Mouse (Mus musculus): Measurements from ENCODE around the gene Klf3.

The Klf3 gene

DNA sequence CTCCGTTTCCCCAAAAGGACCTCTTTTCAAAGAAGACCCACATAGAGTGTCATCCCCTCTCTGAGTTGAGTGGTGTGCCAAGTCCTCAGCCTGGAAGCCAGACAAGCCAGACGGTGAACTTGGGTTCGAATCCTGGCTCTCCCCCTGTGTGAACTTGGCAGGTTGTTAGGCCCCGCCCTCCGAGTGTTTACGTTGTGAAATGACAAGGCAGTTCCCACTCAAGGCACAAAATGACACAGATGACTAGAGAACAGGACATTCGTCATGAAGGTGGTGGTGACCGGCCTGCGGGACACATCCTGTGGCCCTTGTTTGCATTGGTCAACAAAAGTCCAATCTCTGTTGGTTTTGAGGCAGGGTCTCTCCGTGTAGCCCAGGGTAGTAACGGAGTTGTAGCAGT lies 6.7 kb downstream of the Klf3 start:
- DNase-seq (ENCODE audit: low read depth), result no peak

DNA sequence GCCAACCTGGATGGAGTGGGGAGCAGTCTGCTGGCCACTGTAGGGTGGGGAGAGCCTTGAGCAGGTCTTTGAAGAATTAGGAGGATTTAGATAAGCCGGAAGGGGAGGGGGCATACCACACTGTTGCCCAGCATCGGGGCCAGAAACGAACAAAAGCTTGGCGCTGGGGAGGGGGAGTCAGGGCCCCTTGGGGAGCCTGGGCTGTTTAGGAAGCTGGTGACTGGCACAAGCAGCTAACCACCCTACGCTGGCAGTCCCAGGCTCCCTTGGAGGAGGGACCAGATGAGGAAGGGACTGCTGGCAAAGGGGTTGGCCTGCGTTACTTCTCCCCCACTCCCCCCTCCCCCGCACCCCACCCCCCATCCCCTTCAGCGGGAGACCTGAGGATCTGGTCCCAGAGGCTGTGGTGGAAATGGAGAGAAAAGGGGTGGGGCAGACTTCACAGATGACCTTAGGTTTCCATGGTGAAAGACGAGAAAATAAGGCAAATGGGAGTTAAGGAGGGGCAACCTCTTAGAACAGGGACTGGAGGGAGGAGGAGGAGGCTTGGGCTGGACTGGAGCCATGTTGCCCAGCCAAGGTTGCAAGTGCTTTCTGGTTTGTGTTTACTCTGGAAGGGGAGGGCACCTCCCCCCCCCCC lies 7.8 kb downstream of the Klf3 start:
- peak; percentile 89 for DNase-seq (ENCODE audit: low read depth)

DNA sequence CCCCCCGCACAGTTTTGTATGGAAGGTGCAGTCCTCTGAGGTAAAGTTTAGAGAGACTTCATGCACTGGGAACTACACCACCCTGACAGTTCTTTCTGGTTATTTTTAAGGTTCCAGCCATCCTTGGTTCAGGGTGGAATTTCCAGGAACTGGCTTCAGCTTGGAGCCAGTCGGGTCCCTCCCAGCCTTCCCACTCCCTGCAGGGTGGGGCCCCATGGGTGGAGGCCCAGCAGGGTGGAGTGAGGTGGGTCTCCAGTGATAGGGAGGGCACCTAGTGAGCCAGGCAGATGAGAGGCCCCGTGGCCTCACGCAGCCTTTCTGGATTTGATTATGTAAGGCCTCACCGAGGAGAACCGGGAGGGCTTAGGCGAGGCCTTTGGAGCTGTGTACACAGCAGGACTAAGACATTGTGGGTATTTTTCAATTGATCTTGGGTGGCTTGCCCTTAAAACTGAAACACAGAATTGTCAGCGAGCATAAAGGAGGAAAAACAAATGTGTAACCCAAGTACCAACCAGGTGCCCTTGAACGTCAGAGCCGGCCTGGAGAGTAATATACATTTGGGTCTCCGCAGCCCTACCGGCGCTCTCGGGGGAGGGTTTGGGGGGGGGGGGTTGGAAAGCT lies 8.4 kb downstream of the Klf3 start:
- DNase-seq (ENCODE audit: low read depth), result peak; percentile 77

DNA sequence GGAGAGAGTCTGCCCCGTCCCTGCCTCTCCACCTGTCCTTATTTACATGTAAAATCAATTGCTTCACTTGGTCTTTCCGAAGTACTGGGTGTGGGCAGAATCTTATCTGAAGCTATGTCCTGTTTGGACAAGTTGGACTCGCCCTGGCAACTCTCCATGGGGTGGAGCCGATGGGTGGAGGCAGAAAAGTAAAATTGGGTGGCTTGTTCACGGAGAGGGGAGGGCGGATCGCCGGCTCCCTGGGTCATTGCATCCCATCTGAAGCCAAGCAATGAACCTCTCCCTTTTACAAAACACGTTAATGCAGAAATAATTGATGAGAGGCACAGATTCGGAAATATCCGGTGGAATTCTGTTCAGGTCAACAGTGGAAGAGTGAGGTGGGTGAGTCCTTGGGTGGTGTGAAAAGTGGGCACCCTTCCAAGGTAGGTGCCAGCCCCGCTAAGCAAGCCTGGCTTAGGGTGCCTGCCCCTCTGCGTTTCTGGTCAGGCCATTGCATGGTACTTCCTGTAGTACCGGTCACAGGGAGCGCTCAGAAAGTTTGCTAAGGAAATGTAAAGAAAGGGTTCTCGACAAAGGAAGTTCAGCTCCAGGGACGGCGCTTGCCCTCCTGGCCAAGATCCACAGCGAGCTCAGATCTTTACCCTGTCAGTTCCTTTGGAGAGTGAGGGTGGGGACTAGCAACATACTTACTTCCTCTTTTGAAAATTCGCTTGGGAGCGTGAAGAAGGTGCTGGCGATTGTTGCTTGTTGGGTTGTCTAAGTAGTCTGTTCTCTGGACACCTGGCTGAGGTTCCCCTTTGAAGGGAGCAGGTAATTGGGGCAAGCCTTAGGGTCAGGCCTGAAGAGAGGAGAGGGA lies 9.2 kb downstream of the Klf3 start:
- DNase-seq (ENCODE audit: low read depth), result peak; percentile 96

DNA sequence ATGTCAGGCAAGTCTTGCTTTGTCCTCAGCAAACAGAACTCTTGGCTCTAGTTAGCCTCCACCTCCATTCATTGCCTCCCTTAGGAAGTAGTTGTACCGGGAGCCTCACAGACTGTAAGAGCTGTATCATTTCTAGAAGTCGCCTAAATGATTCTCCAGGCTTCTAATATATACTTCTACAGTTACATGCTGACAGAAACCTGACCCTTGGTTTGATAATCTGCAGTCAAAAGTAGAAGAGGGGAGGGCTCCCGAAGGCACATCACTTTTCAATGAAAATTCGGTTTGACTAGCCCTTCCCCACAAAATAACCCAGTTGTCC lies 9.8 kb downstream of the Klf3 start:
- peak; percentile 56 for DNase-seq (ENCODE audit: low read depth)

DNA sequence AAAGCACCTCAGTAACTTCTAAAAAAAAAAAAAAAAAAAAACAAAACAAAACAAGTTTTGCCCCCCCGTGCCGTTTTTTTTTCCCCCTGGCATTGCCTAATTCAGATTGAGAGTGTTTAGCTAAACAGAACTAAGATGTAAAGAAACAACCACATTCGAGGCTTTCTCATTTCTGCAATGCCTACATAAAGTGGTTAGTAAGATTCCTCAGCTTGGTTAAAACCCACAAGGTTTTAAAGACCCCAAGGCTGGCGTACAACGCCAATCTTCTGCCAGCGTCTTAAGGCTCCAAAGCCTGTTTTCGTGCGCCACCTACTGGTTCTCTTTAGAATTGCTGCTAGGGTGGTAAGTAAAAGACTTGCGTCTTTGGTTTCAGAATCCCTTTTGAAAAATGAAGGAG lies 10.2 kb downstream of the Klf3 start:
- DNase-seq (ENCODE audit: low read depth), result peak; percentile 98

DNA sequence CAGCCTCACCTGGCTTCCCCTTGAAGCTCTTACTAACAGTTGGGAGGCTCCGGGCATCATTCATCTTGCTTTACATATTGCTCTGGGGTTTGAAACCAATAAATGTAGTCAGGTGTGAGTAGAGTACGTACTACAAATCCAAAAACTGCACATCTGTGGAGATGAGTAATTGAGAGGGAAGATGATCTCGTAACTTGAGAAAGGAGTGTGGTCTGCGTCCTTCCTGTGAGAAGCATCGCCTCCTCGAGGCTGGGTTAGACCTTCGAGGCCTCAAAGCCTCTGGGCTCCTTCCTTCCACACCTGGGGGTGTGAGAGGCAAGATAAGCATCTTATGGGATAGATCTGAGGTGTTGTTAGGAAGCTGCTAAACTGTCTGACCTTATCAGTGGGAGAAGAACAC lies 11.2 kb downstream of the Klf3 start:
- DNase-seq (ENCODE audit: low read depth), result no peak

DNA sequence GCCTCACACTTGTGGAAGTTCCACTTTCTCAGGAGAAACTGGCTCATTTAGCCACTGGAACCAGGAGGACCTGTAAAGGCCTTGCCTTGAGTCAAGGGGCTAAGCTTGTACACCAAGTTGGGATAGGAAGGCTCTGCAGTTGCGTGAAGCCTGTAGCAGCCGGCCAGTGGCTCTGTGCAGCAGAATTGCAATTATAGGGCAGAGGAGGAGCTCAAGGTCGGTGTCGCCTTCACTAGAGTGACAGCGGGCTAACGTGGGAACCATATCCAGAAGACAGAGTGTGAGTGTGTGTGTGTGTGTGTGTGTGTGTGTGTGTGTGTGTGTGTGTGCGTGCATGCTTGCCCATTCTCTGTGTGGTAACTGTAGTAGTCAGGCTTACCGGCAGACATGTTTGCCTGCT lies 12.4 kb downstream of the Klf3 start:
- no peak for DNase-seq (ENCODE audit: low read depth)

DNA sequence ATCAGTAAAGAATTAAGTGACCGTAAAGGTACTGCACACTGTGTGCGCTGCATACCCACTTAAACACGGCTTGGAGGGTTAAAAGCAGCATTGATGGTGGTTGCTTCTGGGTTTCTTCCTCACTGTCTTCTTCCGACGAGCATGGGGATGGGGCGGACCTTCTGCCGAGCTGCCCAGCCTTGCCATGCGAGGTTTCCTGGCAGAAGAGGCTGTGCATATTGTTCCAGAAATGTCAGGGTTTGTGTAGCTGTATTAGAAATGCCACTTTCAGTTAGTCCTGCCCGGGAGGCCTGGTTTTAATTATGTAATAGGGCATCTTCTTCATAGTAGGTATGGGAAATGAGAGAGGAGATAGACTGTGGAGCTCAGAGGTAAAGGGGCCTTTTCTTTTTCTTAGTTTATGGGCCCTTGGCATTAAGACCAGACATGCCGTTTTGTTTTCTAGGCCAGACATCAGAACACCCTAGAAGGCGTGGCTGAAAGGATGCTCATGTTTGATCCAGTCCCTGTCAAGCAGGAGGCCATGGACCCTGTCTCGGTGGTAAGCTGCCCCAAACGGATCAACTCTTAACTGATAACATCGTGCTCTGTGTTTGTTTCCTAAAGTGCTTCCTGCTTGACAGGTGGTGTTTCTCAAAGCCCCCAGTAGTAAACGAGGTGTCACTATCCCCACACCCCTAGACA lies 13.2 kb downstream of the Klf3 start:
- DNase-seq (ENCODE audit: low read depth), result no peak

DNA sequence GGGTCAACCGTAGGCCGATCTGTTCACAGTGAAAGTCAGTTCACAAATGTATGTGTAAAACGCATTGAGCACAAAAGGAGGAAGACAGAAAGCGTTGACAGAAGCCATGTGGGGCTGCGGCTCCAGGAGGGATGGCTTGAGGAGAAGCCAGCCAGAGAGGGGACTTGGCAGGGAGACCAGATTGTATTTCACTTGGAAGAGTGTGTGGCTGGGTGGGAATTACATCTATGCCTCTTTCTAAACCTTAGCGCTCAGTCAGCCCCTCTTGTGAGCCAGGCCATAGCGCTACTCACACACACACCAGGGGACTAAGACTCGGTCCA lies 13.7 kb downstream of the Klf3 start:
- DNase-seq (ENCODE audit: low read depth), result no peak

DNA sequence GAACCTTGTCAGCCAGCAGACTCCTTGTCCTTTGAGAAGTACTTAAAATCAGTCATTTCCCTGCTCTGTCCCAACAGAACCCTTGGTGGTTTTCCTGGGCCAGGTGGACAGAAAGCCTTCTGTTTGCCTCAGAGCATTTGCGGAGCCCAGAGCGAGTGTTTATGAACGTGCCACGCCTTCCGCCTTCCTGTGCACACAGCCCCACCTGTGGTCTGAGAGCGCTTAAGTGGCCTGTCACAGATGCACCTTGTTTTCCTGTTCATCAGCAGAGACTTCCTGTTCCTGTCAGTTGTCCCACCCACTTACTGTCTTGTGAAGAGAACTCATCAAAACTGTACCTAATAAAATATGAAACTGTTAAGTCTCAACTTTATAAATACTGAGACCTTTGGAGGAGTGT lies 16.2 kb downstream of the Klf3 start:
- DNase-seq (ENCODE audit: low read depth), result no peak

DNA sequence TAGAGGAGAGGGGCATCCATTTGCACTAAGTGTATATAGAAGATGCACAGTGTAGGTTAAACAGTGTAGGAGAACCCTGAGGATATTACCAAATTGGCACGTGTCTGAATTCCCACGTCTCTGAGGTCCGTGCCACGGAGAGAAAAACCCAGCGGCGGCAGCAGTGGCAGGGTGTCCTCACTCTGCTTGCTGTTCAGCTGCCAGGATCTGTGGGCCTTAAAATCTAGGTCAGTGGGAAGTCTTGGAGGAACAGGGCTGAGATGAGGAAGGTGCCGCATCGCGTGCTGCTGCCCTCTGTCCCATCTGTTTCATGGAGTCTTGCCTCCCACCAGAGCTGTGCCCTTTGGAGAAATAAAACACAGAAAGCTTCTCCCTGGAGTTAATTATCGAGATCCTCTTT lies 16.9 kb downstream of the Klf3 start:
- no peak for DNase-seq (ENCODE audit: low read depth)

DNA sequence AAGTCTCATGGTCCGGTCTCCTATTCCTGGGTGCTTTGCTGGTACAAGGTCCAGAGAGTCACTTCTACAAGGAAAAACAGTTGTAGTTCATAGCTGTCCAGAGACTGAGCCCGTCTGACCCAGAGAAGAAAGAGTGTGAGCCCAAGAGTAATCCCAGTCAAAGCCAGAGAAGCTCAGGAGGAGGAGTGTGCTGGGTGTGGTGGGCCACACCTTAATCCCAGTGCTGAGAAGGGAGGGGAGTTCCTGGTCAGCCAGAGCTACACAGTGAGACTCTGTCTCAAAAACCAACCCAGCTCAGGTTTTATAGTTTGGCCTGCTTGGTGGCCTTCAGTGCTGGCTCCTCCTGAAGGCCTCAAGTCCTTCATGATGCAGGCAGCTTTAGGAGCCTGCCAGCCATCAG lies 18.1 kb downstream of the Klf3 start:
- DNase-seq (ENCODE audit: low read depth), result no peak

DNA sequence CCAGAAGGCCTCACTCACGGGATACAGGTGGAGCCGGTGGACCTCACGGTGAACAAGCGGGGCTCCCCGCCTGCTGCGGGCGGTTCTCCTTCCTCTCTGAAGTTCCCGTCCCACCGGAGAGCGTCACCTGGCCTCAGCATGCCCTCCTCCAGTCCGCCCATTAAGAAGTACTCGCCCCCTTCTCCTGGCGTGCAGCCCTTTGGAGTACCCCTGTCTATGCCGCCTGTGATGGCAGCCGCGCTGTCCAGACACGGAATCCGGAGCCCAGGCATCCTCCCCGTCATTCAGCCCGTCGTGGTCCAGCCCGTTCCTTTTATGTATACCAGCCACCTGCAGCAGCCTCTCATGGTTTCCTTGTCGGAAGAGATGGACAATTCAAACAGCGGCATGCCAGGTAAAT lies 18.8 kb downstream of the Klf3 start:
- no peak for DNase-seq (ENCODE audit: low read depth)

DNA sequence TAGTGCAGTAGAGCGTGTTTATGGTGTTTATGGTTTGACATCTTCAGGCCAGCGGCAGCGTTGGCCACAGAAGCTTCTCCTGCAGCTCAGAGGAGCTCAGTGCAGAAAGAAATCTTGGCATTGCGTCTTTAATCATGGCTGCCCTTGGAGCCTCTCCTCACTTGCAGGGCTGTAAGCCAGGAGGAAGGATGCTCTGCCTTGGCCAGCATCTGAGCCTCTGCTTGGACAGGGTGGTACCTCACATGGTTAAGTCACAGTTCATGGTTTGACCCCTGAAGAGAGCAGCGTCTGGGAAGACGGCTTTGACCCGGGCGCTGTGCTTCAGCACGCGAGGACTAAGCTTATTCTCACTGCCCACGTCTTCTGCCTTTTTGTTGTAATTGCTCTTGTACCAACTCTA lies 20.2 kb downstream of the Klf3 start:
- DNase-seq (ENCODE audit: low read depth), result no peak

DNA sequence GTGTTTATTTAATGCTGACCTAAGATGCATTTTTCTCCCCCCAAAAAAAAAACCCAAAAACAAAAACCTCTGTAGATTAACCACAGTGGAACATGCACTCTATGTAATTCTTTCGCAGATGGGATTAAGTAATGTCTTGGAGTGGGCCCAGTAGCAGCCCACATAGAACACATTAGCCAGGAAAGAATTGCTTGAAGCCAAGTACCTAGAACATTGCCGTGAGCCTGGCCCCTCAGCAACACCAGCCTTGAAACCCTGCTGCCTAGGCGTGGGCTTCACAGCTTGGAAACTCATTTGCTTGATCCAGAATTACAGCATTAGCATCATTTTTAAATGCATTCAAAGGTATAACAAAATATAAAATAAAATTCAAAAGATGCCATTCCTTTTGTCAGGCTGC lies 21.6 kb downstream of the Klf3 start:
- DNase-seq (ENCODE audit: low read depth), result peak; percentile 48

DNA sequence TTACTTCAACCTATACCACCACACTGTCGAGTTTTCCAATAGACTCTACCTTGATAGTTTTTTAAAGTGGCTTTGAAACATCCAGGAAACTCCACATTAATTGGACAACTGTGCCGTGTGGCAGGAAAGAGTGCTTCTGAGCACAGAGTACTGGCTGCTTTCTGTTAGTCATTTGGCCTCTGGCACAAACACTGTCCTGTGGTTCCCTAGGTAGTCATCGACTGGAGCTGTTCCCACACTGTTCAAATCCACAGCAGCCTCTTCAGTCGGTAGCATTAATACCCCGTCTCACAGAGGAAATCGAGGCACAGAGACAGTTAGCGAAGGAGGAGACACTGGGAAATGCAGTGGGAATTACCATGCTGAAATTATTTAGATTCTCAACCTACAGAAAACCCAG lies 22.3 kb downstream of the Klf3 start:
- DNase-seq (ENCODE audit: low read depth), result no peak

DNA sequence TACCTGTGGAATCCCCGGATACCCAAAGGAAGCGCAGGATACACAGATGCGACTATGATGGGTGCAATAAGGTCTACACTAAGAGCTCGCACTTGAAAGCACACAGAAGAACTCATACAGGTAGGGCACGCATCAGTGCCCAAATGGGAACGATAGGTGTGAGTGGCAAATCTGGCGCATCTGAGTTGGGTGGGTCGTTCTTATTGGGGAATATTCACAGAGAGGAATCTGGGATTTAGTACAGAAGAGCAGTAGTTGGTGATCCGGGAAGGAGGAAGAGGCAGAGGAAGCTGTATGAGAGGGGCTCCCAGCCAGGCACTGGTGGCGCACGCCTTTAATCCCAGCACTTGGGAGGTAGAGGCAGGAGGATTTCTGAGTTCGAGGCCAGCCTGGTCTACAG lies 24.0 kb downstream of the Klf3 start:
- DNase-seq (ENCODE audit: low read depth), result no peak

DNA sequence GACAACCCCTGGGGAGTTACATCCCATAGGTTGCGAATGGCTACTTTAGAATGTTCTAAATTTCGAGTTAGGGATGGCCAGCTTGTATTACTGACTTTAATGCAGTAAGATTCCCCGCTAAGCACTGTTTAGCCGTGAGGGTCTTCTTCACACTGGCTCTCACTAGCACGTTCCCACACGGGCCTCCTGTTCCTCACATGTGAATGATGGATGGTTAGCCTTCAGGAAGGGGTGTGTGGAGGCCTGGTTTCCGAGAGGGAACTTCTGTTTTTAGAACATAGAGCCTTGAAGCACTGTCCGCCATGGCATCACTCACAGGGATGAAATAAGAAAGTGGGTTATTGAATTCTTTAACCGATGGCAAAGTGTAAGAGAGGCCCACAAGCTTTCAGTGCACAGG lies 25.1 kb downstream of the Klf3 start:
- DNase-seq (ENCODE audit: low read depth), result no peak

DNA sequence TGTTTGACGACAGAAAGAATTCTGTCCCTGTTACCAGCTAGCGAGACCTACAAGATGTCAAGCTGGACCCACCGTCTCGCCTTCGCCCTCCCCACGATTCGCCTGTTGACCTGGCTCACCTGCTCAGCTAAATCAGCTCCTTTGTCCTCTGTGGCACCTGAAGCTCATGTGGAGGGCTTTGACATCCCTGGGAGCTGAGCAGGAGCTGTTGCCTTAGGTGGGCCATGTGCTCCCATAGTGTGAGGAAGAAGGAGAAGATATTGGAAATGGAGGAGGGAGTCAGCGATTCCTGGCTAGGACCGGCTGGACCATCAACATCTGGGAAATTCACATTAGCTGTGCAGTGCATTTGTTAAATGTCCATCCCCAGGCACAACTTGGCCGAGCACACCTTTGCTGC lies 26.4 kb downstream of the Klf3 start:
- no peak for DNase-seq (ENCODE audit: low read depth)

DNA sequence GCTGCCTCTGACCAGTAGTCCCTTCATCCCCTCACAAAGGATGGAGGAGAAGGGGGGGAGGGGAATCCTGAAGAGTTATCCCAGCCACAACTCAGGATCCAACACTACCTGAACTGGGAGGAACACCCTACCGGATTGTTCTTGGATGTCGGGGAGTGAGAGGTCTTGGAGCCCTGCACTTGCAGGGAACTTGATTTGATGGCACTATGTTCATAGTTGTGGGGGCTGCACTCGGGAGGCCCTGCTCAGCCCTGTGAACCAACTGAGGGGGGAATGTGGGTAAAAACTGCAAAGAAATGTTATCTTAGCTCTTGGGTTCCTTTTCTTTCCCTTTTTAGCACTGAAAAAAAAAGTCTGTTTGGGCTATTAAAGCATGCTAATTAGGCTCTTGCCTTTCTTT lies 27.6 kb downstream of the Klf3 start:
- DNase-seq (ENCODE audit: low read depth), result no peak

DNA sequence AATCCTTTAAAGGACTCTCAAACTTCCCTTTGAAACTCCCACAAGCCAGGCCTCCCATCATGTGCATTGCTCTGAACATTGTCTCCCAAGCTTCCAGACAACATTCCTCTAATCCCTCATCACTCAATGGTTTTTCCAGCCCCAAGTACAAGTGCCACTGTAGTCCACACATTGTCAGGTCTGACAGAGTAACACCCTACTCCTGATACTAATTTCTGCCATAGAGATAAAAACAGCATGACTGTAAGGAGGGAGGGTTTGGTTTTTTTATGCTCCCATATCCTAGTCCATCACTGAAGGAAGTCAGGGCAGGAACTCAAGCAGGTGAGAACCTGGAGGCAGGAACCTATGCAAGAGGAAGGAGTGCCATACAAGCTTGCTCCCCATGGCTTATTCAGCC lies 30.2 kb downstream of the Klf3 start:
- no peak for DNase-seq (ENCODE audit: low read depth)

DNA sequence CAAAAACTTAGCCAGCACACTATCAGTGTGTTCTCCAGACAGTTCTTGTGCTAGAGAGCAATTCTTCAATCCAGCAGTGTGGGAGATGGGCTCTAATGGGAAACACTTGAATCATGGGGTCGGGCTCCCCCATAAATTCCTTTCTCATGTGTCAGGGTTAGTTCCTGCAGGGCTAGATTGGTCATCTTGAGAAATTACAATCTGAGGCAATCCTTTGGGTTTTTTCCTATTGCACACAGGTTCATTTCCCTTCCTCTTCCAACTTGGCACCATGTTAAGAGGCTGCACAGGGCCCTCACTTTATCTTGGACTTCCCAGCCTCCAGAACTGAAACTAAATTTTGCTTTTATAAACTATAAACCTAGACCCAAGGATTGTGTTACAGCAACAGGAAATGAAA lies 31.0 kb downstream of the Klf3 start:
- DNase-seq (ENCODE audit: low read depth), result peak; percentile 69

Data from NIH3T3 (cell line).